Mouse (Mus musculus): ENCODE data around the gene Gm20716. TPM values are rescaled to one million over a fixed set of nuclear protein-coding genes. Genes with fewer than 3 reads are reported as not detected.
A peak's percentile ranks its signal among the peaks of the same experiment; 100 is the strongest.

The Gm20716 gene
- polyA plus RNA-seq, 2 experiments from 2014 or later: 14.2 to 20.0 TPM

- peak; percentile 21 for ATAC-seq
Measured at GRCm38 (mm10) chr2:168229116-168230025, 793 bp downstream of the Gm20716 start.

GRCm38 (mm10) chr2:168223326-168223725 is 6.8 kb downstream of the Gm20716 start:
- no peak for ATAC-seq

DNA sequence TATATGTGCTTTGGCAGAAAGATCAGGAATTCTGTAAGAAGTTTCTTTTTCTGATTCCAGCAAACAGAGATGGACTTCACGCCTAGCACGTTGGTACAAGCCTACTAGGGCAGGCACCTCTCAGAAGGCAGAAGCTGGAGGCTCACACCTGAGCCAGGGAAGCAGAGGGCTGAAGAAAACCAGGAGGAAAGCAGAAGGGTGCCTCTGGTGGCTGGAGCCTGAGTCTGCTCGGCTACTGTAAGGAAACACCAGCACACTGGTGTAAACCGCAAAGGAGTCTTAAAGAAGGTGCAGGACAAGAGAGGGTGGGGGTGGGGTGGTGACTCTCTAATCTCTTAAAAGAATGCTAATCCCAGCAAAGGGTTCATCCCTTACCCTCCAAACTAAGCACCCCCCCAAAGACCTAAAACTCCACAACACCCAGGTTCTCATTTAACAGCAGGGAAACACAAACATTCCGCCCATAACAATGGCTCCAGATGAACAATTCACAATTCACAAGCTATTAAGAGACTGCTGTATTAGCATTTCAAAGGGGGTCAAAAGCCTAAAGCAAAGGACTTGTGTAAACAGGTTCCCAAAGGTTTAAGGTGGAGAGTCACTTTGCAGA is 16.3 kb downstream of the Gm20716 start:
- ATAC-seq: no peak

GRCm38 (mm10) chr2:168207883-168208282 is 22.3 kb downstream of the Gm20716 start:
- no peak for ATAC-seq

DNA sequence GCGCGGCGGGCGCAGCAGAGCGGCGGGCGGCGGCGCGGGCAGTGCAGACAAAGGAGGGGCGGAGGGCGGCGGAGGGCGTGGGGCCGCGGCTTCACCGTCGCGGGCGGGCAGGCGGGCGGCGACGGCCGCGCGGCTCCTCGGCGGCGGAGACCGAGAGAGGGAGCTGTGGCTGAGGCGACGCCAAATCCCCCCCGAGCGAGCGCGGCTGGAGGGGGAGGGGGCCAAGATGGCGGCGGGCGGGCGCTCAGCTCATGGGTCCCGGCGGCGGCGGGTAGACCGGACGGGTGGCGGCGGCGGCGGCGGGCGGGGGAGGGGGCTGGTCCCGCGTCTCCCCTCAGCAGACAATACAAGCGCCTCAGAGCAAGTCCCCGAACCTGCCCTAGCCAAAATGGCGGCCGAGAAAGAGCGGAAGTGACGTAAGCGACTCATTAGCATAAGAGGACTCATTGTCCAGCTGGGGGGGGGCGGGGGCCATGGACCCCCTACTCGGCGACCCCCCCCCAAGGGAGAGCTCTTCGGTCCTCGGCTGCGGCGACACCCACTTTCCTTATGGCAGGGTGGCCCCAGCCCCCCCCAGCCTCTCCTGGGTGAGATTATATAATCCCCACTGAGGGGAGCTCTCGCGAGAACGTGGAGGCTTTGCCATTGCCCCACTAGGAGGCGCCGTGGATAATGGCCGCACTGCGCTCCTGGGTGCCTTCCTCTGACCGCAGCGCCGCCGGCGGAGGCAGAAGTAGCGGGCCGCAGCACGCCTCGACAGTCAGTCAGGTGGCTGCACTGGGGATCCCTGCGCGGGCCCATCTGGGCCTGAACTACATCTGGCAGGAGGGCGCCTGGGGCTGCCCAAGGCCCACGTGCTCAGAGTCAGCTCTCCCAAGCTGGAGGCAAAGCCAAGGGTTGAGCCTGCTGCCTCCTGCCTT is 23.2 kb downstream of the Gm20716 start, which contains the start of gene Adnp:
TSS of gene Adnp (minus strand) at position 388 of the 920 bp plus-strand sequence.
- peak; percentile 86 for ATAC-seq

DNA sequence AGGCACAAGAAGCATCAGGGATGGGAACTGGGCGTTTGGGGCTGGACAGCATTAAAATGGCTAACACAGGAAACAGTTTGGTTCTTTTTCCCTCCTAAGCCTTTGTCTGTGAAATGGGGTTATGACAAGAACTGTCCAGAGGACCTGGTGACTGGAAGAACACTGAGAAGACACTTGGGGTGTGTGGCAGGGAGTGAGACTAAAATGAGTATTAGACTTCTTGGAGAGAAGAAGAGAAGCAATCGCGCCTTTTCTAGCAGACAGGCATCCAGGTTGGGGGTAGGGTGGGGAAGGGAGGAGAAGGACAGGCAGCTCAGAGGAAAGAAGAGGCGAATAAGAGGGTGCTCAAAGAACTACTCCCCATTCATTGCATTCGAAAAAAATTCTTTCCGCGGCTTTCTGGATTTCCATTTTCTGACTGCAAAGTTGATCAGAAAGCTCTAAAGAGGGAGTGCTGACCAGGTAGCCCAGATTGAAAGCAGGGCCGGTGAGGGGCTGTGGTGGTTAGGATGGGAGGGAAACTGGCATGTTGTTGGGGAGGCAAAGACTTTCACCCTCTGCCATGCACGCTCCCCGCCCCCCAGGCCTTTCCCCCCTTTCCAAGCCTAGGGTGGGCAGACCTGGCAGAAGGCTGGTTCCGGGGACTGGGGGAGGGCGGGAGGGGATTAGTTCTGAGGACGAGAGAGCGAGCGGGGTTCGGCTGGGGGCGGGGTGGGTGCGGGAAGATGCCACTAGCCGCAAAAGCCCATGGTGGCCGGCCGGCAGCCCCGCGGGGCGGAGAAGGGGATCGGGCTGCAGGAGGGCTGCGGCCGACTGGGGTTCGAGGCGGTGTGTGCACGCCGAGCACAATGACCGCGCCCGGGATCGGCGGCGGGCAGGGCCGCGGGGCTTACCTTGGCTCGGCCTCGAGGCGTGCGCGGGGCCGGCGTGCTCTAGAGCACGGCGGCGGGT is 24.2 kb downstream of the Gm20716 start:
- ATAC-seq: no peak

DNA sequence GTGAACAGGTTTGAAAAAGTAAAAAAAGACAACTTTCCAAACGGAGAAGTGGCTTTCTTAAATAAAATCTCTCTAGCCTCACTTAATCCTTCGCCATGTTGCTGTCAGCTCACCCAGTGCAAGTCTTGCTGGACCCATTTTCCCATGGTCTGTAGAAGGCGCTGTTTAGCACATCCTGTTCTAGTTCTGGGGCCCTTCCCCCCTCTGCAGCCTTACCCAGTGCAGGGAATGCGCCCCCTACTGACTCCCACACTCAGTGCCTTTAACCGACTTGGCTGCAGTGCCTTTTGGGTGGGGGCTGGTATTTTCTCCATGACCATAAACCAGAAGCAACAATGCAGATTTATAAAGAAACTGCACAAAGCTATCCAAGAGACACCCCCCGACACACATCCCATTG is 24.9 kb downstream of the Gm20716 start:
- ATAC-seq: peak; percentile 72

- no peak for ATAC-seq
Measured at GRCm38 (mm10) chr2:168204476-168204999, 25.6 kb downstream of the Gm20716 start.

- ATAC-seq: no peak
Measured at GRCm38 (mm10) chr2:168200014-168200691, 30.0 kb downstream of the Gm20716 start.

DNA sequence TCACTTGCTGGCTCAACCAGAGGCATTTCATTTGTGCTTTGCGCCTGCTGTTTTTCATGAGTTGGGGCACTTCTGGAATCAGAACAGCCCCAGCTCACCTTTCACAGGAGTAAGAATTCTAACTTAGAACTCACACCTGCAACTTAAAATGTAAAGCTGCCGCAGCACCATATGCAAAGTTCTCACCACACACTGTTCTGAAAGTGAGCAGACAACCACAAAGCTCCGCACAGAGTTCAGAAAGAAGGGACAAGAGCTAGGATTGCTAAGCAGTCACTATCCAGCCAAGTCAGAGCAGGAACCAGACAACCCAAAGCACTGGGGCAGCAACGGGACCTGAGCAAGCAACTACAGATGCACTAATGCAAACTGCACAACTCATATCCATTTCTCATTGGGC is 30.7 kb downstream of the Gm20716 start:
- ATAC-seq: no peak

- ATAC-seq: no peak
Measured at GRCm38 (mm10) chr2:168198421-168198820, 31.7 kb downstream of the Gm20716 start.

GRCm38 (mm10) chr2:168195721-168196120 is 34.4 kb downstream of the Gm20716 start:
- ATAC-seq: no peak

DNA sequence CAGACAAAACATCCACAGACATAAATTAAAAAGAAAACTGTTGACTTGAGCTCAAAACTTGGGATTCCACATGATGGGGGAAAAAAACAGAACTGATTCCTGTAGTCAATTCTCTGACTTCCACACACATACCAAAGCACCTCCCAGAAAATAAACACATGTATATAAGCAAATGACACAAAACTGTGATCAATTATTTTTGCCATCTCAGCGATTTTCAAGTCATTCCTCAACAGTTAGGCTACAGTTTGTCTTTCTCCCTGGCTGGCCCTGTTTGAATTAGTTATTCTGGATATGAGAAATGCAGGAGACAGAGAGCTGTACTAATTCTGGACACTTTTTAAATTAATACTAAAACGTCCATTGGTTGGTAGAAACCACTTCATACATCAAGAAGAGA is 36.5 kb downstream of the Gm20716 start:
- no peak for ATAC-seq

DNA sequence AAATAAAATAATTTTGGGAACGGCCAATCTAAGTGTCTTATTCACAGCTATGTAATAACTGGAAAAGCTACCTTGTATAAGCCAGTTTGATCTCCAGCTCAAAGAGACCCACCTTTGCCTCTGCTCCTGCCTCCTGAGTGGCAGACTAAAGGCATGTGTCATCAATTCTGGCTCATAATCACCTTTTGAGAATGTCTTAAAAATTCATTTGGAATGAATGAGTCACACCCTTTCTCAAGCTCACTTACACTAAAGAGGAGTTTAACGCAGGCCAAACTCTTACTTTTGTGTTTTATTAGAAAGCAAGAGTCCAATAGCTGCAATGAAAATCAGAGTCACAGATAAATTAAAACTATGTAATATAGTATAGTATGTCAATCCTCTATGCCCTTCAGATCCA is 38.3 kb downstream of the Gm20716 start:
- ATAC-seq: no peak

- ATAC-seq: no peak
Measured at GRCm38 (mm10) chr2:168175946-168176345, 54.2 kb downstream of the Gm20716 start.

GRCm38 (mm10) chr2:168170167-168170685 is 59.9 kb downstream of the Gm20716 start:
- ATAC-seq: peak; percentile 93

GRCm38 (mm10) chr2:168169800-168170113 is 60.4 kb downstream of the Gm20716 start:
- ATAC-seq: peak; percentile 10

- ATAC-seq: no peak
Measured at GRCm38 (mm10) chr2:168168892-168169799, 61.0 kb downstream of the Gm20716 start.

GRCm38 (mm10) chr2:168167781-168168180 is 62.4 kb downstream of the Gm20716 start:
- no peak for ATAC-seq
